Mouse (Mus musculus): ENCODE measurements around the gene Rcbtb2. TPM values are rescaled to one million over a fixed set of nuclear protein-coding genes. Genes with fewer than 3 reads are reported as not detected.

The Rcbtb2 gene
- total and polyA plus RNA-seq, 2 experiments from 2014 or later = 47.8 to 57.5 TPM

- peaks cover 18% of the 10 kb centered on the region; the same call in 1 of the 2 replicates for H3K4me1 ChIP-seq (ENCODE audit: control insufficient read depth, insufficient read depth)
- whole genome bisulfite sequencing = 90% methylated on average over 13 of the region's 13 CpGs
- ATAC-seq (ENCODE audit: insufficient read depth, low read depth) = no peak
- H3K4me2 ChIP-seq (ENCODE audit: low read depth, low read length) = no peak overlapping the region
- TF ChIP-seq CTCF (IDR thresholded peaks at IDR 0.05; ENCODE audit: low read depth) (no peak), EP300 (IDR thresholded peaks at IDR 0.05; ENCODE audit: low read depth) (no peak)
- H3K27ac ChIP-seq (ENCODE audit: low read depth) = no peak overlapping the region
- H3K4me3 ChIP-seq (ENCODE audit: low read depth, low read length) = no peak overlapping the region
- H3K27me3 ChIP-seq (ENCODE audit: control insufficient read depth, insufficient read depth, low read length) = no peaks in the 10 kb centered on the region
- H3K9me3 ChIP-seq (replicated peaks; ENCODE audit: control insufficient read depth, low read length) = no peaks in the 10 kb centered on the region
- peaks cover 31% of the 10 kb centered on the region for H3K36me3 ChIP-seq (replicated peaks; ENCODE audit: control insufficient read depth, insufficient read depth, low read length)
- no peak for DNase-seq (ENCODE audit: low spot score)
- H3K9ac ChIP-seq (replicated peaks; ENCODE audit: low read depth, low read length) = no peak overlapping the region
These were observed 47.3 kb downstream of the Rcbtb2 start for GRCm38 (mm10) chr14:73169926-73170844.

GRCm38 (mm10) chr14:73172196-73173011, 49.6 kb downstream of the Rcbtb2 start:
- no peak overlapping the region for H3K4me3 ChIP-seq (ENCODE audit: low read depth, low read length)
- no peak for TF ChIP-seq EP300 (IDR thresholded peaks at IDR 0.05; ENCODE audit: low read depth)
- 0 out of 2 replicates have a peak, but pooled peaks have one; percentile 28 for ATAC-seq (ENCODE audit: insufficient read depth, low read depth)
- no peaks in the 10 kb centered on the region for H3K27me3 ChIP-seq (ENCODE audit: control insufficient read depth, insufficient read depth, low read length)
- no peak overlapping the region for H3K9ac ChIP-seq (replicated peaks; ENCODE audit: low read depth, low read length)
- H3K9me3 ChIP-seq (replicated peaks; ENCODE audit: control insufficient read depth, low read length) = no peaks in the 10 kb centered on the region
- WGBS = 81% methylated on average over 12 of the region's 12 CpGs
- no peak overlapping the region for H3K27ac ChIP-seq (ENCODE audit: low read depth)
- no peak for DNase-seq (ENCODE audit: low spot score)
- peaks cover 32% of the 10 kb centered on the region for H3K36me3 ChIP-seq (replicated peaks; ENCODE audit: control insufficient read depth, insufficient read depth, low read length)
- H3K4me2 ChIP-seq (ENCODE audit: low read depth, low read length) = no peak overlapping the region
- H3K4me1 ChIP-seq (ENCODE audit: control insufficient read depth, insufficient read depth) = peaks cover 18% of the 10 kb centered on the region; the same call in 1 of the 2 replicates

- Histone ChIP-seq H3K9me3 (replicated peaks; ENCODE audit: control insufficient read depth, low read length) (no peaks in the 10 kb centered on the region), H3K36me3 (replicated peaks; ENCODE audit: control insufficient read depth, insufficient read depth, low read length) (peaks cover 30% of the 10 kb centered on the region), H3K4me3 (ENCODE audit: low read depth, low read length) (no peak overlapping the region), H3K4me2 (ENCODE audit: low read depth, low read length) (no peak overlapping the region), H3K27me3 (ENCODE audit: control insufficient read depth, insufficient read depth, low read length) (no peaks in the 10 kb centered on the region), H3K9ac (replicated peaks; ENCODE audit: low read depth, low read length) (no peak overlapping the region), H3K27ac (ENCODE audit: low read depth) (no peak overlapping the region), H3K4me1 (ENCODE audit: control insufficient read depth, insufficient read depth) (peaks cover 18% of the 10 kb centered on the region; the same call in 1 of the 2 replicates)
- 68% methylated on average over 11 of the region's 11 CpGs for WGBS
- DNase-seq (ENCODE audit: low spot score) (peak; percentile 16), ATAC-seq (ENCODE audit: insufficient read depth, low read depth) (peak; percentile 69)
- TF ChIP-seq CTCF (IDR thresholded peaks at IDR 0.05; ENCODE audit: low read depth) (no peak), EP300 (IDR thresholded peaks at IDR 0.05; ENCODE audit: low read depth) (no peak)
These were observed 50.8 kb downstream of the Rcbtb2 start for GRCm38 (mm10) chr14:73173662-73174061.

GRCm38 (mm10) chr14:73174091-73174995, 51.5 kb downstream of the Rcbtb2 start:
- H3K27ac ChIP-seq (ENCODE audit: low read depth) = no peak overlapping the region
- no peak overlapping the region for H3K4me2 ChIP-seq (ENCODE audit: low read depth, low read length)
- H3K9me3 ChIP-seq (replicated peaks; ENCODE audit: control insufficient read depth, low read length) = no peaks in the 10 kb centered on the region
- H3K4me1 ChIP-seq (ENCODE audit: control insufficient read depth, insufficient read depth) = peaks cover 18% of the 10 kb centered on the region; the same call in 1 of the 2 replicates
- ATAC-seq (ENCODE audit: insufficient read depth, low read depth) = no peak
- peaks cover 29% of the 10 kb centered on the region for H3K36me3 ChIP-seq (replicated peaks; ENCODE audit: control insufficient read depth, insufficient read depth, low read length)
- no peak overlapping the region for H3K9ac ChIP-seq (replicated peaks; ENCODE audit: low read depth, low read length)
- H3K4me3 ChIP-seq (ENCODE audit: low read depth, low read length) = no peak overlapping the region
- no peak for DNase-seq (ENCODE audit: low spot score)
- WGBS = 57% methylated on average over 7 of the region's 7 CpGs
- TF ChIP-seq CTCF (IDR thresholded peaks at IDR 0.05; ENCODE audit: low read depth) (no peak), EP300 (IDR thresholded peaks at IDR 0.05; ENCODE audit: low read depth) (no peak)
- no peaks in the 10 kb centered on the region for H3K27me3 ChIP-seq (ENCODE audit: control insufficient read depth, insufficient read depth, low read length)

- Histone ChIP-seq H3K27ac (ENCODE audit: low read depth) (no peak overlapping the region), H3K27me3 (ENCODE audit: control insufficient read depth, insufficient read depth, low read length) (no peaks in the 10 kb centered on the region), H3K4me2 (ENCODE audit: low read depth, low read length) (no peak overlapping the region), H3K4me1 (ENCODE audit: control insufficient read depth, insufficient read depth) (peaks cover 18% of the 10 kb centered on the region; the same call in 1 of the 2 replicates), H3K36me3 (replicated peaks; ENCODE audit: control insufficient read depth, insufficient read depth, low read length) (peaks cover 29% of the 10 kb centered on the region), H3K9ac (replicated peaks; ENCODE audit: low read depth, low read length) (no peak overlapping the region), H3K9me3 (replicated peaks; ENCODE audit: control insufficient read depth, low read length) (no peaks in the 10 kb centered on the region), H3K4me3 (ENCODE audit: low read depth, low read length) (no peak overlapping the region)
- DNase-seq (ENCODE audit: low spot score) (no peak), ATAC-seq (ENCODE audit: insufficient read depth, low read depth) (no peak)
- WGBS = 88% methylated on average over 1 of the region's 1 CpGs
- TF ChIP-seq EP300 (IDR thresholded peaks at IDR 0.05; ENCODE audit: low read depth) (no peak), CTCF (IDR thresholded peaks at IDR 0.05; ENCODE audit: low read depth) (no peak)
These were observed 52.2 kb downstream of the Rcbtb2 start for GRCm38 (mm10) chr14:73175031-73175430.

Measured in heart, postnatal 0 days (tissue).